Mouse (Mus musculus): ENCODE measurements around the gene Smndc1. TPM values are rescaled to one million over a fixed set of nuclear protein-coding genes. Genes with fewer than 3 reads are reported as not detected.

The Smndc1 gene
- polyA plus RNA-seq, 1 experiment: 30.8 TPM

- Histone ChIP-seq H3K4me2 (ENCODE audit: low read depth) (no peak overlapping the region), H3K27me3 (ENCODE audit: control insufficient read depth, insufficient read depth, insufficient read length) (no peaks in the 10 kb centered on the region), H3K4me3 (no peak overlapping the region), H3K36me3 (ENCODE audit: control insufficient read depth, insufficient read depth) (peaks cover 23% of the 10 kb centered on the region), H3K79me2 (ENCODE audit: control insufficient read depth, insufficient read depth) (no peaks in the 10 kb centered on the region), H3ac (ENCODE audit: control insufficient read depth, insufficient read length) (no peak overlapping the region)
- TF ChIP-seq POLR2A (IDR thresholded peaks at IDR 0.05; ENCODE audit: insufficient read length, low read depth) (no peak), SRF (IDR thresholded peaks at IDR 0.05; ENCODE audit: control insufficient read depth, insufficient read length, low read depth) (no peak), POLR2AphosphoS2 (IDR thresholded peaks at IDR 0.05; ENCODE audit: insufficient read length, low read depth) (no peak)
Observed at GRCm38 (mm10) chr19:53373570-53373969, 16.8 kb downstream of the Smndc1 start.

- peaks cover 14% of the 10 kb centered on the region for H3K36me3 ChIP-seq (ENCODE audit: control insufficient read depth, insufficient read depth)
- H3K4me3 ChIP-seq: no peak within 1 kb of the TSS
- no peaks in the 10 kb centered on the region for H3K27me3 ChIP-seq (ENCODE audit: control insufficient read depth, insufficient read depth, insufficient read length)
- no peak for TF ChIP-seq USF1 (IDR thresholded peaks at IDR 0.05; ENCODE audit: low read depth)
- no peak for TF ChIP-seq TCF12 (IDR thresholded peaks at IDR 0.05; ENCODE audit: insufficient read depth, poor library complexity, severe bottlenecking)
- TF ChIP-seq MYOG (IDR thresholded peaks at IDR 0.05; ENCODE audit: control insufficient read depth in 1 of 3, insufficient read depth in 1 of 3, insufficient read length in 2 of 3, low read depth in 2 of 3): no peak
- TF ChIP-seq POLR2AphosphoS2 (IDR thresholded peaks at IDR 0.05; ENCODE audit: insufficient read length, low read depth): no peak
- TF ChIP-seq SRF (IDR thresholded peaks at IDR 0.05; ENCODE audit: control insufficient read depth, insufficient read length, low read depth): no peak
- no peak for TF ChIP-seq MAX (IDR thresholded peaks at IDR 0.05; ENCODE audit: low read depth)
- TF ChIP-seq TCF3 (IDR thresholded peaks at IDR 0.05; ENCODE audit: insufficient read length, low read depth): no peak
- TF ChIP-seq E2F4 (IDR thresholded peaks at IDR 0.05; ENCODE audit: insufficient read depth): no peak
- TF ChIP-seq MYOD1 (IDR thresholded peaks at IDR 0.05; ENCODE audit: control insufficient read depth in 1 of 3, insufficient read length in 2 of 3, low read depth in 2 of 3): no peak
- TF ChIP-seq POLR2A (IDR thresholded peaks at IDR 0.05; ENCODE audit: insufficient read length, low read depth): no peak
- H3K4me2 ChIP-seq (ENCODE audit: low read depth): no peak within 1 kb of the TSS
- H3ac ChIP-seq (ENCODE audit: control insufficient read depth, insufficient read length): no peak within 1 kb of the TSS
- H3K79me2 ChIP-seq (ENCODE audit: control insufficient read depth, insufficient read depth): no peaks in the 10 kb centered on the region
Observed at GRCm38 (mm10) chr19:53371666-53372065, 18.7 kb downstream of the Smndc1 start, which contains the start of gene Gm10197. Gm10197 (minus strand) TSS chr19:53371766.

- peak overlapping the region; percentile 52 for H3K4me2 ChIP-seq (ENCODE audit: low read depth)
- no peak overlapping the region for H3ac ChIP-seq (ENCODE audit: control insufficient read depth, insufficient read length)
- TF ChIP-seq TCF12 (IDR thresholded peaks at IDR 0.05; ENCODE audit: insufficient read depth, poor library complexity, severe bottlenecking) (no peak), USF1 (IDR thresholded peaks at IDR 0.05; ENCODE audit: low read depth) (no peak), CEBPB (IDR thresholded peaks at IDR 0.05; ENCODE audit: insufficient read depth, poor library complexity, severe bottlenecking) (no peak), MYOG (IDR thresholded peaks at IDR 0.05; ENCODE audit: control insufficient read depth in 1 of 3, insufficient read depth in 1 of 3, insufficient read length in 2 of 3, low read depth in 2 of 3) (no peak), POLR2AphosphoS2 (IDR thresholded peaks at IDR 0.05; ENCODE audit: insufficient read length, low read depth) (no peak), MAX (IDR thresholded peaks at IDR 0.05; ENCODE audit: low read depth) (no peak), MYOD1 (IDR thresholded peaks at IDR 0.05; ENCODE audit: control insufficient read depth in 1 of 3, insufficient read length in 2 of 3, low read depth in 2 of 3) (no peak), SRF (IDR thresholded peaks at IDR 0.05; ENCODE audit: control insufficient read depth, insufficient read length, low read depth) (no peak), POLR2A (IDR thresholded peaks at IDR 0.05; ENCODE audit: insufficient read length, low read depth) (no peak), TCF3 (IDR thresholded peaks at IDR 0.05; ENCODE audit: insufficient read length, low read depth) (no peak), E2F4 (IDR thresholded peaks at IDR 0.05; ENCODE audit: insufficient read depth) (no peak), REST (IDR thresholded peaks at IDR 0.05; ENCODE audit: insufficient read depth, insufficient read length) (no peak)
Observed at GRCm38 (mm10) chr19:53370233-53370632, 20.1 kb downstream of the Smndc1 start.

GRCm38 (mm10) chr19:53369469-53370043 is 20.8 kb downstream of the Smndc1 start:
- no peak for TF ChIP-seq MYOD1 (IDR thresholded peaks at IDR 0.05; ENCODE audit: control insufficient read depth in 1 of 3, insufficient read length in 2 of 3, low read depth in 2 of 3)
- Histone ChIP-seq H3ac (ENCODE audit: control insufficient read depth, insufficient read length) (no peak overlapping the region), H3K36me3 (ENCODE audit: control insufficient read depth, insufficient read depth) (peaks cover 6% of the 10 kb centered on the region), H3K4me3 (no peak overlapping the region), H3K27me3 (ENCODE audit: control insufficient read depth, insufficient read depth, insufficient read length) (no peaks in the 10 kb centered on the region), H3K4me2 (ENCODE audit: low read depth) (peak overlapping the region; percentile 52), H3K79me2 (ENCODE audit: control insufficient read depth, insufficient read depth) (no peaks in the 10 kb centered on the region)

More at GRCm38 (mm10) chr19:53370233-53370632, 20.1 kb downstream of the Smndc1 start:
- Histone ChIP-seq H3K4me3 (no peak overlapping the region), H3K27me3 (ENCODE audit: control insufficient read depth, insufficient read depth, insufficient read length) (no peaks in the 10 kb centered on the region), H3K79me2 (ENCODE audit: control insufficient read depth, insufficient read depth) (no peaks in the 10 kb centered on the region), H3K36me3 (ENCODE audit: control insufficient read depth, insufficient read depth) (peaks cover 12% of the 10 kb centered on the region)

- Histone ChIP-seq H3K36me3 (ENCODE audit: control insufficient read depth, insufficient read depth) (no peaks in the 10 kb centered on the region), H3K4me2 (ENCODE audit: low read depth) (no peak overlapping the region), H3K27me3 (ENCODE audit: control insufficient read depth, insufficient read depth, insufficient read length) (no peaks in the 10 kb centered on the region), H3K4me3 (no peak overlapping the region), H3K79me2 (ENCODE audit: control insufficient read depth, insufficient read depth) (no peaks in the 10 kb centered on the region), H3ac (ENCODE audit: control insufficient read depth, insufficient read length) (no peak overlapping the region)
- TF ChIP-seq POLR2A (IDR thresholded peaks at IDR 0.05; ENCODE audit: insufficient read length, low read depth): no peak
- TF ChIP-seq MYOD1 (IDR thresholded peaks at IDR 0.05; ENCODE audit: control insufficient read depth in 1 of 3, insufficient read length in 2 of 3, low read depth in 2 of 3): no peak
- no peak for TF ChIP-seq USF1 (IDR thresholded peaks at IDR 0.05; ENCODE audit: low read depth)
Observed at GRCm38 (mm10) chr19:53366881-53367280, 23.5 kb downstream of the Smndc1 start.

Measured in myocyte (in vitro differentiated cells).